Mouse (Mus musculus) stomach, postnatal 0 days (tissue): ENCODE measurements around the gene Cnot10.

Source experiments
- CTCF ChIP-seq: IDR thresholded peaks from 2 replicates; pipeline ENCODE4 v1.5.1; 2016; ENCODE audit warnings: antibody characterized with exemption, low read depth, mild to moderate bottlenecking, moderate library complexity
- EP300 ChIP-seq: optimal IDR thresholded peaks from 2 replicates; pipeline ENCODE3; 2016; ENCODE audit warnings: antibody characterized with exemption

DNA sequence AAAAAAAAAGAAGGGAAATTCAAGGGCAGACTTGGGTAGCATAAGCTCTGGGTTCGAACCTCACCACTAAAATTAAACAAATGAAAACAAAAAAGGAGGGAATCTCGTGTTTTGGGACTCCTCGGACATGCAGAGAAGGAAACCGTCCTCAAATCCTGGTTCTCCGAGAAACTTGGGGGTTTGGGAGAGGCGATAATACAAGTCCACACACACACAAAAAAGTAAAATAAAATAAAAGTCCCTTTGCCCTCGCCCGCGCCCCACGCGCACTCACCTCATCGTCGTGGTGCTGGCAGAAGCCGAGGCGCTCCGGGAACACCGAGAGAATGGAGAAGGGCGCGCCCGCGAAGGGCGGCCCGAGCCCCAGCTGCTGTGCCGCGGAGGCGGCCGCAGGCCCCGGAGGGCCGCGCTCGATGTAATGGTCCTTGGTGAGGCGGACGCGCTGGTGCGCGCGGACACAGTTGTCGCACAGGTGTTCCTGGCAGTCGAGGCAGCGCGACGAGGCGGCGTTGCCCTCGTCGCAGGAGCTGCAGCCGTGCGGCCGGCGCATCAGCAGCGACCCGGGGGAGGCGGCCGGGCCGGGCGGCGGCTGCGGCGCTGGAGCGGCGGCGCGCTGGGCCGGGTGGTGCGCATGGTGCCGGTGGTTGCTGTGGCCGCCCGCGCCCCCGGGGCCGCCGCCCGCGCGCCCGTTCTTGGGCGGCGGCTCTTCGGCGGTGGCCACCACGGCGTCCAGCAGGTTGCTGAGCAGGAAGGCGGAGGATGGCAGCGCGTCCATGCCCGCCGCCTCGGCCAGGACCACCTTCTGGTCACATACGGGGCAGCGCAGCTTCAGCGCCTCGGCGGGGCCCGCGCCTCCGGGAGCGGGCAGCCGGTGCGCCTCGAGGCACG is 77.7 kb downstream of the Cnot10 start:
- TF ChIP-seq CTCF (no peak), EP300 (no peak)
